Mouse (Mus musculus) megakaryocyte, embryonic 14.5 days (primary cell): ENCODE data around the gene Serpinb2.

Experiments
- FLI1 ChIP-seq: IDR thresholded peaks from 2 replicates; pipeline ENCODE4 v1.6.1; 2012; ENCODE audit warnings: low read length, inconsistent platforms, mixed read lengths
- GATA1 ChIP-seq: IDR thresholded peaks from 3 replicates; pipeline ENCODE4 v1.6.1; 2012; ENCODE audit warnings: mixed read lengths, low read length, inconsistent platforms, borderline replicate concordance

DNA sequence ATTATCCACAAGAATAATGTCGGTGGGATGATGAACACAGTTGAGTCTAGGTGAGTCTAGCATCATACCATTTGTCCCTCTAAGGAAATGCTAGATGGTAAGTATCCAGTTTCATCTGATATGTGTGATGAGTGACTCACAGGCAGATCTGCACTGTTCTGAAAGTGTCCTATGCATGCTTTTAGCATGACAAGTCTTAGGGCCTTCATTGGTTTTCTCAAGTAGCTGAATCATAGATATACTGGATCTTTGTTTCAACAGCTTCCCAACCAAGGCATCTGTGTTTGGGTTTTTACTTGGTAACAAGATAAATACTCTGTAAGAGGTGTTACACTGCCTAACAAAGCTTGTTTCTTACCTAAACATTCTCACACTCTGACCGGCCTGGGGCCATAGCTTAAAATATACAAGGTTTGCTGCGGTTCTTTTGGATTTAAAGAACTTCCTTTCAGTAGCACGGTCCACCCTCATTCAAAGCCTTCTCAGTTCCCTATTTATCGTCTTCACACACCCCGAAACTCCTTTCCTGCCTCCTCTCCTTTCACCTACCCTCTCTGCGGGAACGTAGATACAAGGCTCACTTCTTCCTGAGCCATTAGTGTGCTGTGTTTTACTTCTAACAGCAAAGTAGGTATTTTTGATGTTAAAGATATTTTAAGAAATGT, 5.2 kb upstream of the Serpinb2 start:
- no peak for TF ChIP-seq GATA1
- TF ChIP-seq FLI1, result no peak
